Mouse (Mus musculus) spleen, postnatal 0 days (tissue): Measurements from ENCODE around the gene Etl4. TPM values are rescaled to one million over a fixed set of nuclear protein-coding genes. Genes with fewer than 3 reads are reported as not detected.

ENCODE experiments used
- polyA plus RNA-seq: library from polyadenylated mRNA; unstranded; fragments of >200 nt; fragmentation: Nextera tagmentation; extraction: Ambion mirVana; gene quantifications from 2 replicates; pipeline ENCODE4 v1.2.1, GENCODE M21; 2015

The Etl4 gene
- polyA plus RNA-seq: 8.0 and 11.3 TPM in 2 replicates

GRCm38 (mm10) chr2:19909171-19909899 is at the start of gene Etl4:
TSS of gene Etl4 (plus strand) at chr2:19909780.

